Mouse (Mus musculus) lung, postnatal 25 days (tissue): ENCODE data around the gene Fam131c.
A peak's percentile ranks its signal among the peaks of the same experiment; 100 is the strongest.

ENCODE experiments used
- DNase-seq: peaks from one replicate; pipeline ENCODE4 v3.0.0; 2022; ENCODE audit warnings: low spot score

Gene Fam131c

DNA sequence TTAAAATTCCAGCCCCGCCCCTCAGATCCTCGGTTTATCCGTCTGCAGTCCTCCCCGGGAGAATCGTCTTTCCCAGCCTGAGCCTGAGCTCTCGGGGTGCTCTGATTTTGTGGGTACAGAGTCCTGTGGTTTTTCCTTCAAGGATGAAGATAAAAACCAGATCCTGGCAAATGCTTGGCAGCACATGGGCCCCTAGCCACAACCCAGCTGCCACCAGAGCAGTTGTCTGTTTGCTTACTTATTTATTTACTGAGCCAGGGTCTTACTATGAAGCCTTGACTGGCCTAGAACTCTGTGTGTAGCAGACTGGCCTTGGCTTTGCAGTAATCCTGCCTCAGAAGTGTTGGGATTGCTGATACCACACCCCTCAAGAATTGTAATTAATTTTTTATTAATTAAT is 8.8 kb upstream of the Fam131c start:
- no peak for DNase-seq

DNA sequence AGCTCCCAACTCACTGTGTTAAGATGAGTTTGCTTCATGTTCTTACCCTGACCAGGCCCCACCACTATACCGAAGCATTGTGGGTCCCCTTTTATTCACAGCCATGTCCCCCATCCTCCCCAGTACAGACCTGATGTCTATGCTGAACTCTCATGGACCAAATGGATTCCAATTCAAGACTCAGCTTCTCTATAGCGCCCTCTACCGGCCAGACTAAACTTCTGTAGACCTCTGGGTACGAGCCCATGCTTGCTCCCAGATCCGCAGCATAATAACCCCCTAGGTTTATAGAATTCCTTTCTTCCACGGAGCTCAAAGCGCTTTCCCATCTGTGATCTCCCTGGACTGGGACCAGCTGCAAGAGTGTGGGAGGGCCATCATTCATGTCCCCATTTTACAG is 7.2 kb upstream of the Fam131c start:
- no peak for DNase-seq

DNA sequence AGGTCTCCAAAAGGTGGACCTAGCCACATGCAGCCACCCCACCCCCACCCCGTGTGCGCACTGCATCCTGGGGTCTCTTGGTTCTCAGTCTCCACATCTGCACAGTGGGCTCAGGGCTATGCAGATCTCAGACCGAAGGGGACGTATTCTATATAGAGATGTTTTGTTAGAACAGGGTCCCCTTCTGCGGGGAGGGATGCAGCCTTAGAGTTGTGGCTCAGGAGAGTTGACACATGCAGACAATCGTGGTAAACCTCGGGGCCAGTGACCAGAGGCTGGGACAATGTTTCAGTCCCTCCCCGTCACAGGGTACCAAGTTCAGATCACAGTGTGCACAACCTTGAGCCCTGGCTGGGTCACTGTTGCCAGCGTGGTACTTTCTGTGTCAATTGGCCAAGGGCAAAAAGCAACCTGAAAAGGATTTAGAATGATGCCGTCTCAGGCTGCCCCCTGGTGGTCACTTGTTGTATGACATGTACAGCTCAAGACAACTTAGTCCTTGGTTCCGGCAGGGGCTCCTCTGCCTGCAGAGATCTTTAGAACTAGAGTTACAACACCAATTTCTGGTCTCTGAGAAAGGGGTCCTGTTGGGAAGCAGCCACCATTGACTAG is 5.0 kb upstream of the Fam131c start:
- DNase-seq = peak; percentile 82

DNA sequence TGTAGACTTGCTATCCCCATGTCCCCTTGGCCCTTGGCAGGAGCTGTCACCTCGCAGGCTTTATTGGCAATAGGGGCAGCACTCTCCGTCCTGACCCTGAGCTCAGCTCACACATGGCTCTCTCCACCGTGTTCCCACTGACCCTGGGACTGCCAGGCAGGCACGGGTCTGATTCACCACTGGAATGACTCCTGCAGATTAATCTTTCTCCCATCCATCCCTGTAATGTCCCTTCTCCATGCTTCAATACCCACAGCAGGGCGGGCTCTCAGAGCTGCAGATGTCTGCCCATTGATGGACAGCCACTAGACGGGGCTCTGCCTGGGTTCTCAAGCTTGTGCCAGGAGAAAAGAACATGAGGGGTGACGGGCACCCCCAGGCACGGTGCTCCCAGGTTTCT is 2.9 kb upstream of the Fam131c start:
- no peak for DNase-seq

DNA sequence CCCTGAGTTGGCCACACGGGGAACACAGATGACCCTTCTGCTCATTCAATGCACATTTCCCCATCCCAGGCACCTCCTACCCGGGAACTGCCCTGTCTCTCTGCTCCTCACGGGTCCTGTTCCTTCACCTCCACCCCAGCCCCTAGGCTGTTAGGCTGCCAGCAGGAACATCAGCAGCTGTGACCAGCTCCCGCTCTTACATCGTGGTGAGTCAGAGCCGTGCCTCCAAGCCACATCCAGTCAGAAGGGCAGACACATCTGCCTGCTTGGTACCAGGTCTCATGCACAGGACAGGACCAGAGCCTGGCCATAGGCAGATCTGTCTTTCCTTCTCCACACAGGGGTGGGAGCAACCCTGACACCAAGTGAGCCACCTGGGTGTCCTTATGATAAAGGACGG is 2.1 kb upstream of the Fam131c start:
- DNase-seq = no peak

DNA sequence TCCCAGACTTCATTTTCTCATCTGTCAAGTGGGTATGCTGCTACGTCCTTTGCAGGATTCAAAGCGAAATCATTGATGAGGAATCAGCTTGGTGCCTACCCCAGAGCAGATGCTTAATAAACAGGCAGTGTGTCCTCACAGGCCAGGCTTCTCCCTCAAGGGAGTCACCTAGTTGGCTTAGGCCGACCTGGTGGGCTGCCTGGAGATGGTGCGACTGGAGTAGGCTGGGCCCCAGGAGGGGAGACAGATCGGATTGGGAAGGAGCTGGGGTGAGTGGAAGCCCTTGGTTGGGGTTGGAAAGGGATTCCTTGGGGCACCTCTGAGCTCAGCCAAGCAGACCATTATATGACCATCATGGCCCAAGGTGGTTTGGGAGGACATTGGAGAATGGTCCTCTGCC is 4.4 kb downstream of the Fam131c start:
- DNase-seq = no peak

DNA sequence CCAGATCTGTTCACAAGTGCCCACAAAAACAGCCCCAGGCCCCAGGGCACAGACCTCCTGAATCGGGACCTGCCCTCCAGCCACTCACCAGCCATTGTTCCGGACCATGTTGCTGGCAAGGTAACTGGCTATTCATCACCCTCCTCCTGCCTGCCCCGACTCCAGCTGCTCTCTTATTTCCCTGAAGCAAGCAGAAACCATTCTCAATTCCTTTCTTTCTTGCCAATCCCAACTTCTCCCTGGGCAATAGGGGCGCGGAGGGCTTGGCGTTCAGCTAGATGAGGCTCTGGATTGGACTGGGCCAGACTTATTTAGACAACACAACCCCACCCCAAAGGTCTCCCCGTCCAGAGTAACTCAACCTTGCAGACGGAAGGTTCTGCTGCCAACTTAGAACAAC is 11.7 kb downstream of the Fam131c start:
- no peak for DNase-seq

DNA sequence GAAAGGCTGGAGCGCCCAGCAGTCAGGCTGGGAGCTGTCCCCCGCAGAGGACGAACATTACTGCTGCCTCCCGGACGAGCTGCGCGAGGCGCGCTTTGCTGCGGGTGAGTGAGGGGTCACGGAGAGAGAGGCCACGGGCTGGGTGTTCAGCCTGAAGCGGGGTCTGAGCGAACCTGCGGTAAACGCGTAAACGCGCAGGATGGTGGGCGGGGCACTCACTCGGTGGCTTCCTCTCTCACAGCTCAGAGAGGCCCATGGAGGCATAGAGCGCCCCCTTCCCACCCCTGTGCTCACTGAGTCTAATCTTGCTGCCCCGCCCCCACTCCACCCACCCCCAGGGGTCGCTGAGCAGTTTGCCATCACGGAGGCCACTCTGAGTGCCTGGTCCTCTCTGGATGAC is 14.4 kb downstream of the Fam131c start:
- no peak for DNase-seq

DNA sequence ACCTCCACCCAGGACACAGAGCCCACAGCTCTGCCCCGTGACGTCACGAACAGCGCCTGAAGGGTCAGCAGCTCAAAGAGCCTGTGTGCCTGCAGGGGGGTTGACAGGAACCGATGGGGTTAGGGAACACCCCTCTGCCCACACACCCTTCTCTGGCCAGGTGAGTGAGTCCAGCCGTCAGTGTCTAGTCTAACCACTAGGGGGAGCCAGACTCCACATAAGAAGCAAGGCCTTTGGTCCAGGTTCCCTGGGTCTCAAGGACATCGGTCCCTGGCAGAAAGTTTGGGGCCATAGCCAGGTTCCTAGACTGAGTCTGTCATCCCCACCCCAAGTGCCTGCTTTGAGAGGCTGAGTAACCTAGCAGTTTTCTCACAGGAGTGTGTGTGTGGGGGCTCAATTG is 17.3 kb downstream of the Fam131c start:
- DNase-seq = peak; percentile 64

DNA sequence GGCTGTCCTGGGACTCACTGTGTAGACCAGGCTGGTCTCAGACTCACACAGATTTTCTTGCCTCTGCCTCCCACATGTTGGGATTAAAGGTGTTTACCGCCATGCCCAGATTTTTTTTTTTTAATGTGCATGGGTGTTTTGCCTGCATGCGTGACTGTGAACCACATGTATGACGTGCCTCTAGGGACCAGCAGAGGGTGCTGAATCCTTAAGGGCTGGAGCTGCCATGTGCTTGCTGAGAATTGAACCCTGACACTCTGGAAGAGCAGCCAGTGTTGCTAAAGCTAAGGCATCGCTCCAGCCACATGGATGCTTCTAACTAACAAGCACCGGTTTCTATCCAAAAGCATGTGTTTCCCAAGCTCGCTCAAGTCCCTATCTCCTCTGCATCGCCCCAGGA is 18.1 kb downstream of the Fam131c start:
- no peak for DNase-seq

DNA sequence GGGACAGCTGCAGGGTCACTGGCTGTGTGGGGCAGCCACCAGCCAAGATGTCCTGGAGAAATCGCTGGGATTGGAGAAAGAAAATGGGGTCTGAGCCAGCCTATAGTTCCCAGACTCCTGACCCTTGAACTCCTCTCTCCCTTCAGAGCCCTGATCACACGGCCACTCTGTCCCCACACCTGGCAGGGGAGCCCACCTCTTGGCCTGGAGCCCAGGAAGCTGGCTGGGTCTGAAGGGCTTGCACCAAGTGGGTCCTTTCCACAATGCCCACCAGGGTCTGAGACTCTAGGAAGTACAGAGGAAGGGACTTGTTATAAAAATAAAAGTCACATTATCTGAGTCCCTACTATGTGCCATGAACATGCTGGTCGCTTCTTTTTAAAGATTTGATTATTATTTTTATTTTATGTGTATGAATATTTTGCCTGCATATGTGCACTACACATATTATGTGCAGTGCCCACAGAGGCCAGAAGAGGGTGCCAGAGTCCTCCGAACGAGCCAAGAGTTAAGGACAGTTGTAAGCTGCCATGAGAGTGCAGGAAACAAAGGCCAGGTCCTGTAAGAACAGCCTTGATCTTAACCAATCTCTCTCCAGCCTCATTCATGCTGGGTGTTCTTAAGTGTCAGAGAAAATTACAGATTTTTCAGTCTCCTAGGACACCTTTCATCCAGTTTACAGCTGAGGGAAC is 19.2 kb downstream of the Fam131c start:
- peak; percentile 71 for DNase-seq

DNA sequence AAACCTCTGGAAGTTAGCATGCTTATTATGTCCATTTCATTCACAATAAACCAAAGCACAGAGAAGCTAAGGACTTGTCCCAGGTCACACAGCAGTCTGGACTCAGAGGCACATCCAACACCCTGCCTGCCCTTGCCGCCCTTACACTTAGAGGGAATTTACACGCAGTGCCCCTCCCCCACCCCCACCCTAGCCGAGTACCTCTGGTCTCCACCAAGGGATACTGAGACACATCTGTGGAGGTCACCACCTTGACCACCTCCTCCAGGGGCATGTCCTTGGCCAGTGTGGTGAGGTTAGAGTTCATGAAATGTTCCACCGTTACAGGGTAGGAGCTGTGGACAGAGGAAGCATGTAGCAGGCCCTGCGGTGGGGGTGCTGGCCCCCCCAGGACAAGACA is 19.9 kb downstream of the Fam131c start:
- no peak for DNase-seq

DNA sequence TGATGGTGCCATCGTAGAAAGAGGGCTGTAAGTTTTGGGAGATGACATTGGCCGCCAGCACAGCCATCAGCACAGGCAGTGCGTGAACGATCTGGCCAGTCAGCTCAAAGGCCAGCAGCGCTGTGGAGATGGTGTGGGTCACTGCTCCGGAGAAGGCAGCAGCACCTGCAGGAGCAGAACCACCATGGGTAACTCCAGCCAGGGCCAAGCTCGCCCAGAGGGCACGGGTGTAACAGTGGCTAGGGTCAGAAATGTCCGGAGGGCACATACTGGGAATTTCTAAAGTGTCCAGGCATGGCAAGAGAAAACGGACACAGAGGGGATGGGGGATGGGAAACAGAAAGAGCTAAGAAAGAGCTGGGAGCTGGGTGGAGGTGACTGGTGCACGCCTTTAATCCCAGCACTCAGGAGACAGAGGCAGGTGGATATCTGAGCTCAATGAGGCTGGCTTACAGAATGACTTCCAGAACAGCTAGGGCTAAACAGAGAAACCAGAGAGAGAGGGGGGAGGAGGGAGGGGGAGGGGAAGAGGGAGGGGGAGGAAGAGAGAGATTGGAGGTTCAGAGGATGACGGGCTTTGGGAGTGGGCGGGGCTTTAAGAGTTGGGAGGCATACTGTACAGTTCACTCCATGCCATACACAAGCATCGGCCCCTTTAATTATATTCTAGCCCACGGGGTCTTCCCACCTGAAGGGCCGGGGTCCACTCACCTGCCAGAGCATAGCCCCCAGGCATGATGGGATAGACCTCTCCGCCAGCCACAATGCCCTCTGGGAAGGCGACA is 21.5 kb downstream of the Fam131c start:
- DNase-seq = no peak

DNA sequence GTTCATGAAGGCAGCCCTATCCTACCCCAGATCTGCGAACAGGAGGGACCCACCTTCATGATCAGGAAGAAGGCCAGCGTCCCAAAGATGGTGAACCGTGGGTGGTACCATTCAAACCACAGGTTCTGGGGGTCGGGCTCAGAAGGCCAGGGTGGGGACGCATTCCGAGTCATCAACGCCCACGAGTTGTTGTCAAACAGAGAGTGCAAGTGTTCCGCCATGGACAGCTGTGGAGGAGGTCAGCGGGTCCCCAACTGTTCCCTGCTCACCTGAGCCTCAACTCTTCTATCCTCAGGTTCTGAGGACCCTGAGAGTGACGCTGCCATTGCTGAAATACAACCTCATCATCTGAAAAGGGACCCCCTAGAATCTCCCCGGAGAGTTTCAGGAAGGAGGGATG is 23.3 kb downstream of the Fam131c start:
- no peak for DNase-seq

DNA sequence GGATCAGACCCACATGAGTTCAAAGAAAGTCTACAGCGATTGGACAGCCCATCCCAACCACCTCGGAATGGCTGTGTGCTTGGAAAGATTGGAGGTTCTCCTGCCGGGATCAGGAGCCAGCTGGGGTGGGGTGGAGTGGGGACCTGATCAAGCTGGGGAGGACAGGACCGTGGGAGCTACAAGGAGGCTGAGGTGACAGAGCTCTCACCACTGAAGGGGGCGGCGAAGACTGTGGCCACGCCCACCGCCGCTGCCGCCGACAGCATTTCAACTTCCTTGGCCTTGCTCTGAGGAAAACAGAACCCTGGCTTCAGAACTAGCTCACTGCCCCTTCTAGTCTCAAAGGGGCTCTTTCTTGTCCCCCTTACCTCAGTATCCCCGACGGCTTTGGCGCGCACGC is 26.7 kb downstream of the Fam131c start:
- no peak for DNase-seq

DNA sequence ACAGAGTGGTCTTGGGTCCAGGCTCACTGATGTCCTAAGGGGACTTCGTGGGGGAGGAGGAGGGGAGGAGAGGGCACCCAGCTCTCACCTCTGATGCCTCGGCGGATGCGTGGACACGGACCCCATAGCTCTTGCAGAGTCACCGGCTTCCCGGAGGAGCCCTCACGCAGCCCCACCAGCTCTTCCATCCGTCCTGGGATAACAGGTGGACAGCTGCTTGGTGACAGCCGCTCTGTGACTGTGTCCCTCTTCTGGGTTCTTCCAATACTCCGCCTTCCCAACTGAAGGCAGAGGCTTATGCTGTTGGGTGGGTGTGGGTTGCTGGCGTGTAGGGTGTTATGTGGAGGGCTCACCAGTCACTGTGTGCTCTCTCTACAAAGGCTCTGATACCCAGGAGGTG is 29.8 kb downstream of the Fam131c start:
- DNase-seq = no peak

DNA sequence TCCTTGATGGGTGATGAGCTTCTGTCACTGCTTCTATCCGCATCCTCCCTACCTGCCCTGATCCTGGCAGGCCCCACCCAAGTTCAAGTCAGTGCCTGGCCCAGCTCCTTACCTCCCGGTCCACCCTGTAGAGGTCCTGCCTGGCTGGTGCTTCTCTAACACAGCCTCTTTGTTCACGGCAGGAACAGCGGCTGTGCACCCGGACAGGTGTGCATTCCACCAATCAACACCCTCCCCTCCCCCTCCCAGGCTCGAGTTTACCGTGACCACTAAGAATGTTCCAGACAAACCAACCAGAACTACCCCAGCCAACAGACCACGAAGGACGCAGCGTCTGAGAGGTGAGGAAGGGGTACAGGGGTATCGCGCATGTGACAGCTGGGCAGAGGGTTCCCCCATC is 30.5 kb downstream of the Fam131c start, which contains the start of gene Clcnka:
Gene Clcnka (minus strand): TSS at position 180 of the 400 bp plus-strand sequence.
- DNase-seq = no peak

DNA sequence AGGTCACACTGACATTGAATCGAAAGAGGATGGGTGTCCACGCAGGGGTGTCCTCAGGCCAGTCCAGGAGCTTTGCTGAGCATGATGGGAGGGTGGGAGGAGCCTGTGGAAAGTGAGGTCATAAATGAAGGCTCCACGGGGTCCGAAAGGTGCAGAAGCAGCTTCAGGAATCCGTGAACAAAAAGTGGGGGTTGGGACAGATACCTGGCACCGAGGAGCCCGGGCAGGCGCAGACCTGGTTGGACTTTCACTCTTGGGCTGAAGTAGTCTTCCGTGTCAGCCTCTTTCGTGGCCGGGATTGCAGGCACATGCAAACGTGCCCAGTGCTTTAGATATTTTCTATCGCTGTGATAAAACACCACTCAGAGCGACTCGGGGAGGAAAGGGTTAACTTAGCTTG is 32.2 kb downstream of the Fam131c start:
- DNase-seq = no peak

DNA sequence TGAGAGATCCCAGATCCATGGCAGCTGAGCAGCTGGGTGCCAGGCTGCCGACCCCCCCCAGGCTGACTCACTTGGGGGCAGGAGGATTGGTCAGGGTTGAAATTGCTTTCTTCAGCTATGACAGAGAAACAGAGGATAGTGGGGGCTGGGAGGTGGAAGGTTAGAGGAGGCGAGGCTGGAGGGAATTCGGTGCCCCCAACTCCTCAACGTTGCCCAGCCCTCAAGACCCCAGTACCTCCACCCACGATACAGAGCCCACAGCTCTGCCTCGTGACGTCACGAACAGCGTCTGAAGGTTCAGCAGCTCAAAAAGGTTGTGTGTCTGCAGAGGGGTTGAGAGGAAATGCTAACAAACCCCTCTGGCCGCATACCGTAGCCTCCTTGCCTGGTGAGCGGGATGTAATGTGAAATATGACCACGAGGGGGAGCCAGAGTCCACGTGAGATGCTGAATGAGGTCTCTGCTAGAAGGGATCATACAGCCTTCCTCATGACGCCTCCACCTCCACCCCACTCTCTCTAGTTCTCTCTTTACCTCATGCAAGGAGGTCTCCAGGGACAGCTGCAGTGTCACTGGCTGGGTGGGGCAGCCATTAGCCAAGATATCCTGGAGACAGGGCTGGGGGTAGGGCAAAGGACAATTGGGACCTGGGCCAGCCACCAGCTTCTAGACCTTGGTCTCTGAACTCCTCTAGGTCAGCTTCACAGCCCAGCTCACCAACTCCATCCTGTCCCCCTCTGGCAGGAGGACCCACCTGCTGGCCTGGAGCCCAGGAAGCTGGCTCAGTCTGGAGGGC is 36.7 kb downstream of the Fam131c start:
- DNase-seq = peak; percentile 85

DNA sequence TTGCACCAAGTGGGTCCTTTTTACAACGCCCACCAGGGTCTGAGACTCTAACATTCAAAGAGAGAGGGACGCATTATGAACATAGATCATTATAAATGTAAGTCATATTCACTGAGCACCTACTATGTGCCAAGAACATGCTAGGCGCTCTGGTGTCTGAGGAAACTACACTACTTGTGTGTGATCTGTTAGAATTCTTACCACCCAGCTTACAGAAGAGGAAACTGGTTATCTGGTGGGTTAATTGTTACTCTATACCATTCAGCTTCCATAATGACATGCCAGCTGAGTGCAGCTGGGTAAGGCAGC is 37.2 kb downstream of the Fam131c start:
- no peak for DNase-seq

DNA sequence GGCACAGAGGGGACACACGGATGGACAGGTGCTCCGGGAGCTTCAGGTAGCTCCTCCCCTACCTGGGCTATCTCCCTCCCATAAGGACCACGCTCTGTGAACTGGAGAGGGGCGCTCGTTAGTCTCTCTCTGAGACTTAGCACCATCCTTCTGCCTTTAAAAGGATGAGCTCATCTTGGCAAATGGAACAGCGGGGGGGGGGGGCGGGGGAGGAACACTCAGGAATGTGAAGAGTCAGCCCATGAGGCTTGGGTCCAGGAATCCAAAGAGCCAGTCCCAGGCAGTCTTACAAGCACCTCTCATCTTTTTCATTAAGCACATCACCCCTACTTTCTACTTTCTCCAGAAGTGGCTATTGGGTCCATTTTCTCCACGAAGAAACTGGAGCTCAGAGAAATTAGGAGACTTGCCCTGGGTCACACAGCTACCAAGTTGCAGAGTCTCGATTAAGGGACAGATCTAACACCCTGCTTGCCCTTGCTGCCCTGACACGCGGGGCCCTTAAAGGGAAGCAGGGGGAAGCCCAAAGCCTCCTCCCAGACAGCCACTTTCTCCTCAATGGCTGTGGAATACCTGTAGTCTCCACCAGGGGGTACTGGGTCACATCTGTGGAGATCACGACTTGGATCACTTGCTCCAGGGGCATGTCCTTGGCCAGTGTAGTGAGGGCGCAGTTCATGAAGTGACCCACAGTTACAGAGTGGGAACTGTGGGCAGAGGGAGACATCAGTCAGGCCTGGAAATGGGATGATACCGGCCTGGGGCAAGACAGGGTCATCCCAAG is 38.7 kb downstream of the Fam131c start:
- DNase-seq = peak; percentile 49

DNA sequence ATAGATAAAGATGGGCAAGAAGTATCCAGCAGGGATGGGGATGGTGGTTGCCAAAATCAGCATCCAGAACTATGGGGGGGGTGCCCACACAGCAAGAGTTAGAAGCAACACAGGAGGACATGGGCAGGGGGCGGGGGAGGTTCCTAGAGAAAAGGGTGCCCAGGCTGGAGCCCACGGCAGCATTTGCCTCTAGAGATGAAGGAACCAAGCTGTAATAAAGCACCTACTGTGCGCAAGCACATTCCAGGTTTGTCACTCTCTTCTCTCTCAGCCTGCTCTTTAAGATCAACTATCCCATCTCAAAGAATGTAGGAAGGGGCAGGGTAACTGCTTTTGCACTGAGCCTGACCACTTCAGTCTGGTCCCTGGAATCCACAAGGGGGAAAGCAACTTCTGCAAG is 40.6 kb downstream of the Fam131c start:
- DNase-seq = no peak
